Mouse (Mus musculus): ENCODE results near the gene Armcx3.
"Not testable (repeated sequence)": the region's sequence is repeated elsewhere in the genome, so short reads cannot be mapped to it uniquely, and the experiment has no call there.

Gene Armcx3

GRCm38 (mm10) chrX:134756434-134757292 lies at the start of gene Armcx3:
Gene Armcx3, plus strand, starts transcription at chrX:134756595.
- peak; percentile 85 for DNase-seq (ENCODE audit: low read depth, low spot score)

GRCm38 (mm10) chrX:134716863-134717262 lies 39.5 kb upstream of the Armcx3 start:
- DNase-seq (ENCODE audit: low read depth, low spot score) = no peak

GRCm38 (mm10) chrX:134717752-134718308 lies 38.6 kb upstream of the Armcx3 start, which contains the start of gene Armcx1:
Gene Armcx1, plus strand, starts transcription at chrX:134717963.
- DNase-seq (ENCODE audit: low read depth, low spot score) = peak; percentile 64

- peak; percentile 44 for DNase-seq (ENCODE audit: low read depth, low spot score)
Measured at GRCm38 (mm10) chrX:134718524-134718923, 37.9 kb upstream of the Armcx3 start.

GRCm38 (mm10) chrX:134723762-134724161 lies 32.6 kb upstream of the Armcx3 start:
- DNase-seq (ENCODE audit: low read depth, low spot score) = not testable (repeated sequence)

GRCm38 (mm10) chrX:134729778-134730177 lies 26.6 kb upstream of the Armcx3 start:
- peak; percentile 62 for DNase-seq (ENCODE audit: low read depth, low spot score)

GRCm38 (mm10) chrX:134737796-134738195 lies 18.6 kb upstream of the Armcx3 start:
- no peak for DNase-seq (ENCODE audit: low read depth, low spot score)

- DNase-seq (ENCODE audit: low read depth, low spot score) = no peak
Measured at GRCm38 (mm10) chrX:134739160-134739559, 17.2 kb upstream of the Armcx3 start.

- DNase-seq (ENCODE audit: low read depth, low spot score) = peak; percentile 12
Measured at GRCm38 (mm10) chrX:134741862-134742261, 14.5 kb upstream of the Armcx3 start.

- peak; percentile 70 for DNase-seq (ENCODE audit: low read depth, low spot score)
Measured at GRCm38 (mm10) chrX:134746459-134746858, 9.9 kb upstream of the Armcx3 start.

- DNase-seq (ENCODE audit: low read depth, low spot score) = peak; percentile 87
Measured at GRCm38 (mm10) chrX:134750764-134751592, 5.4 kb upstream of the Armcx3 start, which contains the start of gene Armcx6. Gene Armcx6, minus strand, starts transcription at chrX:134751417.

- DNase-seq (ENCODE audit: low read depth, low spot score) = no peak
Measured at GRCm38 (mm10) chrX:134751910-134752309, 4.5 kb upstream of the Armcx3 start.

- DNase-seq (ENCODE audit: low read depth, low spot score) = no peak
Measured at GRCm38 (mm10) chrX:134752584-134752983, 3.8 kb upstream of the Armcx3 start.

- DNase-seq (ENCODE audit: low read depth, low spot score) = no peak
Measured at GRCm38 (mm10) chrX:134757293-134757995, 1.0 kb downstream of the Armcx3 start.

- not testable (repeated sequence) for DNase-seq (ENCODE audit: low read depth, low spot score)
Measured at GRCm38 (mm10) chrX:134763428-134764198, 7.2 kb downstream of the Armcx3 start.

- no peak for DNase-seq (ENCODE audit: low read depth, low spot score)
Measured at GRCm38 (mm10) chrX:134787728-134788127, 31.3 kb downstream of the Armcx3 start.

- peak; percentile 34 for DNase-seq (ENCODE audit: low read depth, low spot score)
Measured at GRCm38 (mm10) chrX:134807833-134808754, 51.7 kb downstream of the Armcx3 start.

- peak; percentile 76 for DNase-seq (ENCODE audit: low read depth, low spot score)
Measured at GRCm38 (mm10) chrX:134808755-134809224, 52.4 kb downstream of the Armcx3 start, which contains the start of gene Armcx2. Gene Armcx2, minus strand, starts transcription at chrX:134809221.

Measured in CD4-positive, CD25-positive, alpha-beta regulatory T cell, adult 2 months (primary cell).